Mouse (Mus musculus) embryonic facial prominence, embryonic 15.5 days (tissue): Measurements from ENCODE around the gene Rgs8. TPM values are rescaled to one million over a fixed set of nuclear protein-coding genes. Genes with fewer than 3 reads are reported as not detected.

Experiments used
- ATAC-seq: fragments of 200-750 bp; cut with Nextera tagmentation; 2 replicates; pipeline ENCODE4 v1.8.0; 2017; ENCODE audit warnings: low read depth, moderate TSS enrichment; ENCODE audit not compliant: insufficient number of reproducible peaks, low FRiP score, low TSS enrichment
- H3K27ac ChIP-seq: fragments of 300-500 bp; sonication (generic); replicated peaks from 2 replicates; pipeline ENCODE4 v1.5.1; 2015; ENCODE audit warnings: mild to moderate bottlenecking, inconsistent platforms
- H3K27me3 ChIP-seq: fragments of 300-500 bp; sonication (generic); 2 replicates; pipeline ENCODE4 v1.6.1; 2015; ENCODE audit warnings: inconsistent platforms
- H3K36me3 ChIP-seq: fragments of 300-500 bp; sonication (generic); 2 replicates; pipeline ENCODE4 v1.6.1; 2015; ENCODE audit warnings: mild to moderate bottlenecking, inconsistent platforms
- H3K4me1 ChIP-seq: fragments of 300-500 bp; sonication (generic); 2 replicates; pipeline ENCODE4 v1.6.1; 2015; ENCODE audit warnings: inconsistent platforms
- H3K4me2 ChIP-seq: fragments of 300-500 bp; sonication (generic); replicated peaks from 2 replicates; pipeline ENCODE4 v1.6.1; 2015; ENCODE audit warnings: mild to moderate bottlenecking, inconsistent platforms
- H3K4me3 ChIP-seq: fragments of 300-500 bp; sonication (generic); replicated peaks from 2 replicates; pipeline ENCODE4 v1.5.1; 2015; ENCODE audit warnings: mild to moderate bottlenecking, inconsistent platforms
- H3K9ac ChIP-seq: fragments of 300-500 bp; sonication (generic); 2 replicates; pipeline ENCODE4 v1.6.1; 2015; ENCODE audit warnings: inconsistent platforms
- H3K9me3 ChIP-seq: fragments of 300-500 bp; sonication (generic); replicated peaks from 2 replicates; pipeline ENCODE4 v1.6.1; 2016; ENCODE audit warnings: inconsistent platforms
- WGBS: fragments of 180-500 bp; shearing (Covaris S2); methylation state at CpG from one replicate; pipeline ENCODE4 v1.1.7; 2015; 5-methylcytosine and 5-hydroxymethylcytosine counted together
- polyA plus RNA-seq: library from polyadenylated mRNA; unstranded; fragments of >200 nt; fragmentation: Nextera tagmentation; extraction: Ambion mirVana; gene quantifications from 2 replicates; pipeline ENCODE4 v1.2.1, GENCODE M21; 2015

Gene Rgs8
- polyA plus RNA-seq, 1 experiment from 2014 or later = 1.0 TPM

DNA sequence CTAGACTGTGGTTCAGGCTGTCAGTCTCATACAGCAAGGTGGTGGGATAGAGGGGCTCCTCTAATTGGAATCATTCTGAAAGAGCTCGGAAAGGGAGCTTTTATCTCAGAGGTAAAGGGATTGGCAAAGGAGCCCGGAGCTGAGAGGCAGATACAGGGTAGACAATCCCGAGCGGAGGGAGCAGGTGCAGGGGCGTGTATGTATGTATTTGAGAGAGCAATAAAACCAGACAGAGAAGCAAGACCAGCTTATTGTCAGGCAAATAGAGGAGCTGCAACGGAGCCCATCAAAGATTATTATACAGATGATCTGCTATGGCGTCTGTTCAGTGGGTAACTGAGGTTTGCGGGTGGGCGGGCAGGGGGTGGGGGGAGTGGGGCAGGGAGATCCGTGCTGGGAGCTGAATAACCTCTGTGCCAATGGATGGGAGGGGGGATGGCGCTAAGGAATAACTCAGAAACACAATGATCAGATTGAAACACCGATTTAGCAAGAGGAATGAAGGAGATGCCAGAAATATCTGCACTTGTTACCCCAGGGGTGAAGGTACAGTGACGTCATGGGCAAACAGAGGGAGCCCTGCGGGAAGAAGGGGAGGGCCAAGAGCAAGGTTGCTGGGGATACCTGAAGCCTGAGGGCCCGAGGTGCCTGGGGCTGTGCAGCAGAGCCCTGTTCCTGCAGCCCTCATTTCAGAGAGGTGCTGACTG lies 8.3 kb downstream of the Rgs8 start:
- Histone ChIP-seq H3K4me2 (no peak overlapping the region), H3K36me3 (no peaks in the 10 kb centered on the region), H3K9ac (no peak overlapping the region), H3K27ac (no peak overlapping the region), H3K9me3 (no peaks in the 10 kb centered on the region), H3K4me1 (peaks cover 21% of the 10 kb centered on the region), H3K27me3 (peaks cover 18% of the 10 kb centered on the region), H3K4me3 (no peak overlapping the region)
- 33% methylated on average over 15 of the region's 15 CpGs for WGBS
- ATAC-seq = no peak

DNA sequence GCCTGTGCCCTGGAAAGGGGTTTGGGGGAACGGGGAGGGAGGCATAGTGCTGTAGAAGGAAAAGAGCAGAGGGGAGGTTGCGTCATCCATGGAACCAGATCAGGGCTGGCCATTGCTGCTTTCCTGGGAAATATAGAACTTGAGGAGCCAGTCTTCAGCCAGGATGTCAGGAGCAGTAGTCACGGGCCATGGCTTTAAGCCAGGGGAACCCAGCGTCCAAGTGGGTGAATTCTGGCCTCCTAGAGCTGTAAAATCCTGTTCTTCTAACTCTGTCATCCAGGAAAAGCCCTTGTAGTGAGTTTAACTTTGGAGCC lies 8.8 kb downstream of the Rgs8 start:
- 53% methylated on average over 4 of the region's 4 CpGs for WGBS
- H3K27me3 ChIP-seq = peaks cover 18% of the 10 kb centered on the region
- ATAC-seq = no peak
- no peak overlapping the region for H3K4me2 ChIP-seq
- H3K9me3 ChIP-seq = no peaks in the 10 kb centered on the region
- H3K36me3 ChIP-seq = no peaks in the 10 kb centered on the region
- no peak overlapping the region for H3K4me3 ChIP-seq
- no peak overlapping the region for H3K27ac ChIP-seq
- H3K9ac ChIP-seq = no peak overlapping the region
- H3K4me1 ChIP-seq = peaks cover 26% of the 10 kb centered on the region

DNA sequence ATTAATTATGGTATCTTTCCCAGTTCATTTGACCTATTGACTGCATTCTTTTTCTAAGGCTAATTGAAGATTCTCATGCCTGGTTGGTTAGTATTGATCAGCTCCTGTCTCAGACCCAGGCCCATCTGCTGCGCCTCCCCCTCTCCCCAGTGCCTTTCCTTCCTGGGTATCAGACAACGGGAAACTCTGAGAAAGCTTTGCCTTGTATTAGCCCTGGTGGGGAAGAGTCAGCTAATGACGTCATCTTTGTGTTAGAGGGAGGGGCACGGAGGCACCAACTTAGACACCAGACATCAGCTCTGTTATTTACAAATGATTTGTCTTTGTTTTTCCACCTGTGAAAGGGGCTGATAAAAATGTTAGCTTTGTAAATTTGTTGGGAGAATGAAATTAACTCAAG lies 9.5 kb downstream of the Rgs8 start:
- H3K4me1 ChIP-seq = peaks cover 30% of the 10 kb centered on the region
- H3K27me3 ChIP-seq = peaks cover 24% of the 10 kb centered on the region
- no peak overlapping the region for H3K9ac ChIP-seq

DNA sequence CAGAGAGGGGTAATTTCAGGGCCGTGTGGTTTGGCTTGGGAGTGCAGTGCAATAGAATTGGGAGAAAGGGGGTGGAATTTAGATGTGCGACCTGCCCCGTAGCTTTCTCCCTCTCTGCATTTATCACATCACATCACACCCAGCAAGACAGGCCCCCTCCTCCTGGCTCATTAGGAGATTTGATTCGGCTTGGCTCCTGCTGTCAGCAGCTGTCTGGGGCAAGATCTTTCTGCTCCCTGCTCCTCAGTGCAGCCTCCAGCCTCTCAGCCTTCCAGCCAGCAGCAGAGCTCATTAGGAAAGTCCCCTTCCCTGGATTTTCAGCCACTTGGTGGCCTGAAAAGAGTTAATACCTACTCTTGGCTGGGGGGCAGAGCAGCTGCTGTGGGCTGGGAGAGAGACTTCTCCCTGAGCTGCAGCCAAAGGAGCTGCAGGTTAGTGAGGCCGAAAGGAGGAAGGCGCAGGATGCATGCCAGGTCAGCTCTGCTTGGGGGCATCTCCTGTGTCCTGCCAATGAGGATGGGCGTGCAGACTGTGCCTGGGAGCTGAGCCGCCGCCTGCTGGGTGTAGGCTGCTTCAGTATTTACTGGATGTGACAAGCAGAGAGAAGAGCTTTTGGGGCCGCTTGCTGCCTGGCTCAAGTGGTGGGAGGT lies 12.4 kb downstream of the Rgs8 start:
- Histone ChIP-seq H3K4me3 (no peak overlapping the region), H3K4me1 (peaks cover 35% of the 10 kb centered on the region), H3K27ac (no peak overlapping the region), H3K9ac (no peak overlapping the region), H3K36me3 (no peaks in the 10 kb centered on the region), H3K4me2 (0 out of 2 replicates have a peak overlapping the region, but pooled peaks have one; percentile 4), H3K27me3 (peaks cover 27% of the 10 kb centered on the region; the same call in 1 of the 2 replicates), H3K9me3 (no peaks in the 10 kb centered on the region)
- 5% methylated on average over 10 of the region's 10 CpGs for WGBS
- ATAC-seq = peak; percentile 53; the same call in 1 of the 2 replicates

More for the DNA sequence above, 9.5 kb downstream of the Rgs8 start:
- Histone ChIP-seq H3K4me3 (no peak overlapping the region), H3K9me3 (no peaks in the 10 kb centered on the region), H3K4me2 (no peak overlapping the region), H3K36me3 (no peaks in the 10 kb centered on the region), H3K27ac (no peak overlapping the region)
- 33% methylated on average over 4 of the region's 4 CpGs for WGBS
- ATAC-seq = no peak

DNA sequence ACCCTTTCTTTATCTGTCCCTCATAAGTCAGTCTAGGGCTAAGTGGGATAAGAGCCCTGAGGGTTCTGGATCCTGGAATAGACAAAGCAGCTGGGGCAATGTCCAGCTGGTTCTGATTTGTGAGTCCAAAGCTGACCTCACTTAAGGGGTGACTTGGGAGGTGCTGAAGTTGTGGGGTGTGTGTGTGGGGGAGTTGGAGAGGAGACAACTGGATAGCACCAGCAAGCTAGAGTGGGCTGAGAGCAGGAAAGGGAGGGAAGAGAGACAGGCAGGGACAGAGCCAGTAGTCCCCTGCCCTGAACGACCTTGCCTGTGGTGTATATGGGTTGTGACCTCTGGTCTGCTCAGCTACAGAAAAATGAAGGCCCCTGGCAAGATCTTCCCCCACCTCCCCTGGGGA lies 13.4 kb downstream of the Rgs8 start:
- 11% methylated on average over 1 of the region's 1 CpGs for WGBS
- no peak overlapping the region for H3K4me3 ChIP-seq
- H3K4me1 ChIP-seq = peaks cover 35% of the 10 kb centered on the region
- ATAC-seq = no peak
- H3K9me3 ChIP-seq = no peaks in the 10 kb centered on the region
- no peaks in the 10 kb centered on the region for H3K36me3 ChIP-seq
- H3K9ac ChIP-seq = no peak overlapping the region
- H3K27me3 ChIP-seq = peaks cover 22% of the 10 kb centered on the region; the same call in 1 of the 2 replicates
- H3K27ac ChIP-seq = no peak overlapping the region
- no peak overlapping the region for H3K4me2 ChIP-seq

DNA sequence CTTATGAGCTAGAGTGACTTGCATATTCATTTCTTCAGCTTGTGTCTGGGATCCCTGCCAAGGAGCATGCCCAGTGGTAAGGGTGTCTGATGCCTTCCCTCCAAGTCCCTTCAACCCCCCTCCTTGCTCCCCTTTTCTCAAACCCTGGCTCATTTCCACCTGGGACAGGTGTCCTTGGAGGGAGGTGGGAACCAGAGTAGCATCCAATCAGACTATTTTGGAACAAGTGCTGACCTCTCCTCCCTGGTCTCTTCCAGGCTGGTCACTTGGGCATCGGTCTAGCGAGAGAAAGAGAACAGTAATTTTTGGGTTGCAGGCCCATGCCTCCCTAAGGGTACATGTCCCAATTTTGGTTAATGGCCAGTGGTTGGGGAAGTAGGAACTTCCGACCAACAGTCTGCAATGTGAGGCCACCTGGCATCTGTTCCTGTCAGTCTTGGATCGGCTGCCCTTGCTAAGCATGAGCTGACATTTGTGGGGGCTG lies 14.5 kb downstream of the Rgs8 start:
- no peak overlapping the region for H3K27ac ChIP-seq

DNA sequence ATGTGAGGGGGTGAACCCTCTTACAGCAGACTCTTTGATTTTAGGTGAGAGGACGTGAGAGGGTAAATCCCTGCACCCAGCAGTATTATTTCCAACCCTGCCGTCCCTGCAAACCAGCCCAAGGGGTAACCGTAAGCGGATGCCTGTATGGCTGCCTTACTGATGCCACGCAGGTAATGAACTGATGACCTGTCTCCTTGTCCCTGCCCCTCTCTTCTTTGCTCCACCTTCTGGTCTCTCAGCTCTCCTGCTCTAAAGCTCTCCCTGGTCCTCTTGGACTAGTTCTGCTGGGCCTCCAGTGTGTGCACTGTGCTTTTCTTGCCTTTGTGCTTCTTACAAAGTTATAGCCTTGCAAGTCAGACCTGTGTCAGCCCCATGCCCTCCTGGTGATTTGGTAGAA lies 15.0 kb downstream of the Rgs8 start:
- H3K9me3 ChIP-seq = no peaks in the 10 kb centered on the region
- 64% methylated on average over 5 of the region's 5 CpGs for WGBS
- H3K27me3 ChIP-seq = peaks cover 16% of the 10 kb centered on the region; the same call in 1 of the 2 replicates
- H3K4me2 ChIP-seq = no peak overlapping the region
- H3K4me1 ChIP-seq = peaks cover 27% of the 10 kb centered on the region
- no peaks in the 10 kb centered on the region for H3K36me3 ChIP-seq
- no peak overlapping the region for H3K4me3 ChIP-seq
- no peak overlapping the region for H3K27ac ChIP-seq
- H3K9ac ChIP-seq = no peak overlapping the region
- no peak for ATAC-seq

More for the DNA sequence above, 14.5 kb downstream of the Rgs8 start:
- Histone ChIP-seq H3K27me3 (peaks cover 16% of the 10 kb centered on the region; the same call in 1 of the 2 replicates), H3K9me3 (no peaks in the 10 kb centered on the region), H3K4me3 (no peak overlapping the region), H3K36me3 (no peaks in the 10 kb centered on the region), H3K9ac (no peak overlapping the region), H3K4me1 (peaks cover 27% of the 10 kb centered on the region), H3K4me2 (no peak overlapping the region)
- WGBS = 66% methylated on average over 4 of the region's 4 CpGs
- ATAC-seq = no peak

DNA sequence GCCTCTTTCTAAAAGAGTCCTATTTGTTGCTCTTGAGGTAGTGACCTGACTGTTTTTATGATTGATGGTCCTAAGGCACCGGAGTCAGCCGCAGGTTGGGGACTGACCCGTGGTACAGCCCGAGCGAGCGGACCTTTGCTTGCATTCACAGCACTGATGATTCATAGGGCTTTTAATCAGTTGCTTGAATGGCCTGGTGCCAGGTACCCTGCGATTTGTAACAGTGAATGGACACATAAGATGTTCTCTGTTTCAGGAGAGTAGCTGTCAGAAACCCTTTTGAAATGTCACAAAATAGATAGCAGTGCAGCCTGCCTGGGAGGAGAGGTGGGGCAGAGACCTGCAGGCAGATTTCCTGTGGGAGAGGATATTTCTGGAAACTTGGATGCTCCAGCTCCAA lies 16.3 kb downstream of the Rgs8 start:
- ATAC-seq = no peak
- Histone ChIP-seq H3K9me3 (no peaks in the 10 kb centered on the region), H3K4me3 (no peak overlapping the region), H3K27me3 (peaks cover 16% of the 10 kb centered on the region; the same call in 1 of the 2 replicates), H3K9ac (no peak overlapping the region), H3K4me2 (no peak overlapping the region), H3K36me3 (no peaks in the 10 kb centered on the region), H3K4me1 (peaks cover 27% of the 10 kb centered on the region), H3K27ac (no peak overlapping the region)
- WGBS = 71% methylated on average over 7 of the region's 7 CpGs

DNA sequence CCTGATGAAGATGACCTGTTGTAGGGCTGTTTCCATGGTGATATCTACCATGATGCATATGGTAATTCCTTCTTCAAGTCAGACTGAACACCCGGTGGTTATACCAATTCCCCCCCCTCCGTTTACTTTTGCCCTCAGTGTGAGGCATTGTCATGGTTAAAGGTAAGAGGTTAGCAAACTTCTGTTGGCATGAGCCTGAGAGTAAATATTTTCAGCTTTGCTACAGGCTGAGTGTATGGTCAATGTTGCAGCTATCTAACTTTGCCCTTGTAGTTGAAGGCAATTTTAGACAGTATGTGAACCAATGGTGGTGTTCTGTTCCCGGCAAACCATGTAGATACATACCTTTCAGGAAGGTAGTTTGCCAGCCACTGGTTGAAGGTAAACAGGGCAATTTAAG lies 16.9 kb downstream of the Rgs8 start:
- Histone ChIP-seq H3K9ac (no peak overlapping the region), H3K27me3 (peaks cover 16% of the 10 kb centered on the region; the same call in 1 of the 2 replicates), H3K4me2 (no peak overlapping the region), H3K4me1 (peaks cover 27% of the 10 kb centered on the region), H3K36me3 (no peaks in the 10 kb centered on the region), H3K4me3 (no peak overlapping the region), H3K27ac (no peak overlapping the region), H3K9me3 (no peaks in the 10 kb centered on the region)
- no peak for ATAC-seq
- 70% methylated on average over 3 of the region's 3 CpGs for WGBS

DNA sequence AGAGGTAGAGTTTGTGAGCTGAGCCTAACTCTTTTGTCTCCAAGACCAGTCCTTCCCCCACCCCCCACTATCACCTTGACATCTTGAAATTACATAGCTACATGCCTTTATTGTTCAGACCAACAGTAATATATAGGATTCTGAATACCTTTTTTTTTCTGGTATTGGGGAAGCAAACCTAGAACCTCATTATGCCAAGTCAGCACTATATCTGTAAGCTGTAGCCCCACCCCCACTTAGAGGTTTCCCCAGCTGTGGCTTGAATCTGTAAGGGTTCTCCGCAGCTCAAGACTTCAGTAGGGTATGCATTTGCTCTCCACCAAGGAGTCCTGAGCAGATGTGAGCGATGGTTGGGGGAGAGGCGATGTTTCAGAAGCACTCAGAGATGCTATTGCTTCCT lies 18.5 kb downstream of the Rgs8 start:
- WGBS = 91% methylated on average over 3 of the region's 3 CpGs
- Histone ChIP-seq H3K36me3 (no peaks in the 10 kb centered on the region), H3K9me3 (no peaks in the 10 kb centered on the region), H3K9ac (no peak overlapping the region), H3K4me2 (no peak overlapping the region), H3K4me1 (peaks cover 12% of the 10 kb centered on the region; the same call in 1 of the 2 replicates), H3K4me3 (no peak overlapping the region), H3K27me3 (peaks cover 12% of the 10 kb centered on the region; the same call in 1 of the 2 replicates), H3K27ac (no peak overlapping the region)
- ATAC-seq = no peak

DNA sequence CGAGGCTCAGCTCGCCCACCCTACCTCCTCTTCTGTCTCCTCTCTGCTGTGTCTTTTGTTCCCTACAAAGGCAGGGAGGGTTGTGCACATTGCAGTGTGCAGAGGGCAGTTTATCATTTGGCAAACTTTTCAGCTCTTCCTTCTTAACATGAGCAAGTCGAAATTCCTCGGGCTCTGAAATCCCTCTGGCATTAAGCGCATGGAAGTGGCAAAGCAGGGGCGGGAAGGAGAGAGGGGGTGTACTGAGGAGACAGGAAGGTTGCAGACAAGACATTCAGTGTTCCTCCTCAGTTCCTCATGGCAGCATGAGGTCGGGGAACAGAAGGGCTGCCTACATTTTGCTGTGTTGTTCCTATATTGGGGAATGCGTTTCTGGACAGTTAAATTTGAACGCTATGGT lies 19.9 kb downstream of the Rgs8 start:
- no peak overlapping the region for H3K9ac ChIP-seq
- H3K4me3 ChIP-seq = no peak overlapping the region
- H3K4me2 ChIP-seq = no peak overlapping the region
- no peak for ATAC-seq
- H3K27me3 ChIP-seq = peaks cover 4% of the 10 kb centered on the region; the same call in 1 of the 2 replicates
- 48% methylated on average over 9 of the region's 9 CpGs for WGBS
- no peaks in the 10 kb centered on the region for H3K36me3 ChIP-seq
- no peak overlapping the region for H3K27ac ChIP-seq
- no peaks in the 10 kb centered on the region for H3K9me3 ChIP-seq
- 0 out of 2 replicates have a peak, but pooled peaks cover 3% of the 10 kb centered on the region for H3K4me1 ChIP-seq
